Mouse (Mus musculus): ENCODE measurements around the gene Ccl7.

Ccl7 gene

DNA sequence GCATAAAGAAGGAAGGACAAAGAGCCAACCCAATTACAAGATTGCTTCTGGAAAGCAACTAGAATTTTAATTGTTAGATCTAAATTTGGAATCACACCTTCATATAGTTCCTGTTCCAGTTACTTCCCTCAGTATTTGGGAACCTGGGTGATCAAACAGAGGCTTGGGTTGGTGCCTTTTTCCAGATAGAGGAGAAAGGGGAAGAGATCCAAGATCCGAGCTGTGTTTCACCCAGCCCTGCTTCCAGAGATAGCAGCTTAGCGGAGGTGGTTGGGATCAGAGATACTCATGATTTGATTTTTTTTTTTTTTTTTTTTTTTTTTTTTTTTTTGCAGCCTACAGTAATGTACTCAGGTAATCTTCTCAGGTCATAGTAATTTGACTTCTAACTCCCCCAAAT, 9.7 kb upstream of the Ccl7 start:
- no peak for DNase-seq

DNA sequence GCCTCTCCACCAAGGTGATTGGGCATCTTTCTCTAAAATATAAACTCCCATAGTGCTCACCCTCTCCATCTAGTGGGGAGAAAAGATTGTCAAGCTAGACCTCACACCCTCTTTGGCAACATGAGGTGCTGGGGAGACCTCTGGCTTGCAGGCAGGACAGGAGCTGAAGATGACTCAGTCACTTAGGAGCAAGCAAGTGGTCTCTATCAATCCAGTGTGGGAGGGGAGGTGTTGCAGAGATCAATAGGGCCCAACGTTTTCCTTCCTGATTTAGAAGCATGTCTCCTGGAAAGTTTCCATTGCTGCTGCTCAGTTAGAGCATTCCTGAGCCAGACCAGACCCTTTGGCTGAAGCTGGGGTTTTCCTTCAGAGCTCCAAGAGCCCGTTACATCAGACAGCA, 7.0 kb upstream of the Ccl7 start, which contains the start of gene Gm17268:
Gene Gm17268 (minus strand): TSS at position 28 of the 400 bp plus-strand sequence.
- no peak for DNase-seq

DNA sequence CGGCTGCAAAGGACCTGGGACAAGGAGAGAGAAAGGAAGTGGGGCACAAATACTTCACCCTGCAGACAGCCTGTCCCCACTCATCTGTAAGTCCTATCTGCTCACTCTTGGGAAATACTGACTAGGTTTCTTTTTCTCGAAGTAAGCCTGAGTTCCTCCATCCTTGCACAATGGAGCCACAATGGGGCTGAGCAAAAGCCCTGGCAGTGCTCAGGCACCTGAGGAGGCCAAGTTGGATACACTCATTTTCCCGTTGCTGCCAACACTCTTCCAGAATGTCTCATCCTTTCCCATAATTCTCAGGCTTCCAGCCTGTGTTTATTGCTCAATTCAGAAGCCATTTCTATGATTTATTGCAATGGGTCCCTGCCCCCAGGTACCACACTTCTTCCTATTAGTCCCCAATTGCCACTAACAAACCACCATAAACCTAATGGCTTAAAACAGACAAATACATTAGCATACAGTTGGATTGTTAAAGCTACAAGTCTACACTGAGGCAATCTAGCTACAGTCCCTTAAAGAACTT, 6.3 kb upstream of the Ccl7 start:
- DNase-seq, result no peak

DNA sequence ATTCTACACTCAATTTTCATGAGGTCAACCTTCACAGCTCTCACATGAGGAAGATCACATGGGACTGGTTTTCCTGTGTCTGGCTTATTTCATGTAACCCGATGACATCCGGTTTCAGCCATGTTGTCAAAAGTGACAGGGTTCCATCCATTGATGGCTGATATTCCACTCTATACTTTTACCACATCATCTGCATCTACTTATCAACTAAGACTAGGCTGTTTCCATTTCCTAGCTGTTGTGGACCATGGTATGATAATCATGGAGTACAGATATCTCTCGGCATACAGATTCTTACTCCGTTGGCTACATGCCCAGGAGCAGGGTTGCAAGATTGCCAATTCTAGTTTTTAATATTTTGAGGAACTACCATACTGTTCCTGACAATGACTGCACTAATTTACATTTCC, 3.8 kb upstream of the Ccl7 start:
- DNase-seq, result no peak

DNA sequence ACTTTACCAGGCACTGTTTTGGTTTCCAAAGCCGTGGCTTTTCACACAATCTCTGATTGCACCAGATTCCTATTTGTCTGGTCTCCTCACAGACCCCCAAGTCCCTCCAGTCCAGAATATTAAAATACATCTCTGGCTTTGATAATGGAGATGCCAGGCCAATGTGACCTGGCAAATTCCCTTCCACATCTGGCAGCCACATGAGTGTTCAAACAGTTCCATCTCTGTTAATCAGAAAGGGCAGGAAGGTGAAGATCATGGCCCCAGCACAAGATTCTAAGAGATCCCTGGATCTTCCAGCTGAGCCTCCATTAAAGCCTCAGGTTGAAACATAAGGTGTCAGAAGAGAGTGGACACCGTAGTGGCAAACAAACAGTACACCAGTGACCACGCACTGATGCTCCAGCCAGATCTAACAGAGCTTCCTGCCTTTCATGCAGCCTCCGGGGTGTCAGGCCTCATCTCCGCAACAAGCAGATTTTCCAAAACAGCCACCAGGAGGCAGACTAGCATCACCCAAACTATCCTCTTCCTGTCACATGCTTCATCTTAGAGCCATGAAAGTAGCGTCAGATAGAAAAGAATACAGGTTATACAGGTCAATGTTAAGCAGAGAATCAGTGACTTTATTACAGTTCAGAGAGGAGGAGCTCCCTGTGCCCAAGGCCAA, 2.4 kb downstream of the Ccl7 start:
- peak in 1 of 2 experiments; percentile 33 for DNase-seq

DNA sequence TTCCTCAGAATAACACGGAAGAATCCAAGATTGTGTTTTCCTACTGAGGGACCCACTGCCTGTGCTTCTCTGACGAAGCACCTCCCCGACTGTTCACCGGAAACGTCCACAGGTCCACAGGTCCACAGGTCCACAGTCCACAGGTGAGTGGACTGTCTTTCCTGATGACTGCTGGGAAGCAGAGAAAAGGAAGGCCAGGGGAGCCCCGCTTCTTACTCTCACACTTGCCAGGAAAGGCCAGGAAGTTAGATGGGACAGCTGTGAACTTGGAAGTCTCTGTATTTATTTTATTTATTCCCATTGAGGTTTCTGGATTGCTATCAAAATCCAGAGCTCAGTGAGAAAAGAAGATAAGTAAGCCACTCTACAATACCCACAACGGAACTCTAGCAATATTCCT, 8.3 kb downstream of the Ccl7 start:
- DNase-seq, result no peak

DNA sequence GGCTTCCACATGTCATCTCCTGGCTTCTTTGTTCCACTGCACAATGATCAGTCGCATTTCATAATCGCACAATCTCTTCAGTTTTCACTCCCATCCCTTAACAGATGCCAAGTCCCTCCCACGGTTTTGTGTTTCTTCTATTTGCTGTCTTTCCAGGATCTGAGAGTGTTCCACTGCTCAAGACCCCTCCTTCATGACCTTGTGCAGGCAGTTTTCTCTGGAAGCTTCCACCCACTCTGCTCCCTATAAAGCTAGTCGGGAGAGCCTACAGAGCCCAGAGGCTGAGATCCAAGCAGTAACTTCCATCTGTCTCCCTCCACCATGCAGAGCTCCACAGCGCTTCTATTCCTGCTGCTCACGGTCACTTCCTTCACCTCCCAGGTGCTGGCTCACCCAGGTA, 12.1 kb downstream of the Ccl7 start, which contains the start of gene Ccl11:
Gene Ccl11 (plus strand): TSS at position 178 of the 400 bp plus-strand sequence.
- no peak for DNase-seq

DNA sequence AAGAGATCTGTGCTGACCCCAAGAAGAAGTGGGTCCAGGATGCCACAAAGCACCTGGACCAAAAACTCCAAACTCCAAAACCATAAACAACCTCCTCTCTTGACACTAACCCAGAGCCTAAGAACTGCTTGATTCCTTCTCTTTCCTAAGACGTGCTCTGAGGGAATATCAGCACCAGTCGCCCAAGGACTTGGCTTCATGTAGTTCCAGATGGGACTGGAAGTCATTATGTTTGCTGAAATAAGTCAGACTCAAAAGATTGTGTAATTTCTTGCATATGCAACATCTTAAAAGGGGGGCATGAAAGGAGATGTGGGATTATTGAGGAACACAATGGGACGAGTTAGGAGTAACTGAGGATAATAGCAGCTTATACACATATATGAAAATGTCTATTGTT, 16.7 kb downstream of the Ccl7 start:
- DNase-seq, result no peak

DNA sequence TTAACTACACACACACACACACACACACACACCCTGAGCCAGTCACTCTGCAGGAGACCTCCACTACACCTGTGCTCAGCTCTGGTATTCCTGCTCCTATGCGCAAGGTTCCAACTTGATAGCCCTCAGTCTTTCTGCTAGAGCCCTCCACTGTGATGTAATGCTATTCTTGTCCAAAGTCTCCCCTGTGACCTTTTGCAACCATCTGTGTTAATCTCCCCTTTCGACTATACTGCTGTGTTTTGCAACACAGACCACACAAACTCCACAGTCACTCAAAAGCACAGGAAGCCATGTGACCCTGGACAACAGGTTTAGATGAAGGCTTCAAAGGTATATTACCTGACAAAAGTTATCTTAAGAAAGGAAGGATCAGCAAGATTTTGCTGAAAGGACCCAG, 17.9 kb downstream of the Ccl7 start:
- no peak for DNase-seq

DNA sequence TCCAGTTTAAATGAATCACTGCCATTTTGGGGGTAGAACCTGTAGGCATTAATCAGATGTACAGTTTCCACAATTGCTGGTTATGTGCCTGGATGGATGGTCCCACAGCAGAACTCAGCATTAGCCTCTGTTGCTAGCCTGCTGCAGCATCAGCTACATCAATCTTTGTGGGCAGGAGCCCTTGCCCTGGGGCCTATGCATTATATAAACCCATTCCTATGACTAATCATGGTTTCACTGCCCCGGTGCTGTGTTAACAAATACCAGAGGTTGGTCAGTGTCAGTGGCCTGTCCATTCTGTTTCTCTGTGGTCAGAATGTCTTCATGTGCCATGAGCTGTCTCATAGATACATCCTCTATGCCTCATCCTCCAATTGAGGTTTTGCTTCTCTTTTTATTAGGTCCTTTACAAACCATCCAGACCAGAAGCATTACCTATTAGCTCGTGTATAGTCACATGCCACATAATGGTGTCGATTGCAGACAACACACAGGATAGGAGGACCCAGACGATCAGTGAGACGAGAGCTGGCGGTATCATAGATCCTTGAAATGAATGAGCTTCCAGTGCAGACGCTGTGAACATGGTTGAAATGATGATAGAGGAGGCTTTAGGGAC, 21.6 kb downstream of the Ccl7 start:
- DNase-seq, result no peak

DNA sequence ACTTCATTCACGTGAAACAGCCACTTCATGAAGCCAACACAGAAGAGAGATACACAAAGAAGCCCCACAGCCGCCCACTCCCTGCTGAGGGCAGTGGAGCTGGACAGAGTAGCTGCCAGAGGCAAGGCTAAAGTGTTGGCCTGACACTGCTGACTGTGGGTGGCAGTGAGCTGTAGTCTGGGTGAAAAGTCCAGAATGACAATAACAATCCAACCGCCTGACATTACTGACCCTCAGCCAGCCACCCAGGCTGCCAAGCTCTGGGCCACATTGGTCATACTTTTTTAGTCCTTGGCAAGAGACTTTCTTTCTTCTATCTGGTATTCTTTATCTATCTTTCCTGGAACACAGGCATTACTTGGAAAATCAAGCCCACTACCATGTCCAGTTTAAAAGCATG, 25.6 kb downstream of the Ccl7 start:
- DNase-seq, result no peak

DNA sequence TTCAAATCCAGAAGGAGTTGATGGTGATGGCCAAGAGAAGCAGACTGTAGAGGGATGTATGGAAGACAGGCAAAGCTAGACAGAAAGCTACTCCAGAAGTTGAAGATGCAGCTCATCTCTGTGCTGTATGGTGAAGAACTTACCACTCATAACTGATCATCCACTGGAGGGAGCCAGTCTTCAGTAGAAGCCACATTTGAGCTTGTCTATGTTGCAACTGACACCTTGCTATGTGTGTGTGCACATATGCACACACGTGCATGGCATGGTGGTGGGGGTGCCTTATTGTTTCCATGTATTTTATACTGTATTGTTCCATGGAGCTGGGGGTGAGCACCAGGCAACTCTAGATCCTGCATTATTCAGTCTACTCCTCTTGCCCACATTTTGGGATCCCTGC, 26.9 kb downstream of the Ccl7 start:
- no peak for DNase-seq

DNA sequence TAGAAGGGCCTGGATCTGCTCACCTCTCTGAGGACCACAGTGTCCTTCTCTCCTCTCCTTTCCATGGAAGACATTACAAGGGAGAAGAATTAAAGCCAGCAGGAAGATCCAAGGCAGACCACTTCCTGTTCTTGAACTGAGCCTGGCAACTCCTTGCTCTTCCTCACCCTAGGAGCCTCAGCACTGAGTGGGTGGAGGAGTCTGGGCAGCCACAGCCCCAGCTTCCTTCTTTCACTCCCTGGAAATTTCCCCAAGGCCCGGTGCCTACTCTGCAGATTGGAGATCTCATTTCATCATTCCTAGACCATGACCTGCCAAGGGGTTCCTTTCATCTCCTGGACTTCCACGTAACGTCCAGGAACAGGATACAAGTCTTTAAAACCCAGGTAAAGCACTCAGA, 27.5 kb downstream of the Ccl7 start:
- DNase-seq, result no peak

DNA sequence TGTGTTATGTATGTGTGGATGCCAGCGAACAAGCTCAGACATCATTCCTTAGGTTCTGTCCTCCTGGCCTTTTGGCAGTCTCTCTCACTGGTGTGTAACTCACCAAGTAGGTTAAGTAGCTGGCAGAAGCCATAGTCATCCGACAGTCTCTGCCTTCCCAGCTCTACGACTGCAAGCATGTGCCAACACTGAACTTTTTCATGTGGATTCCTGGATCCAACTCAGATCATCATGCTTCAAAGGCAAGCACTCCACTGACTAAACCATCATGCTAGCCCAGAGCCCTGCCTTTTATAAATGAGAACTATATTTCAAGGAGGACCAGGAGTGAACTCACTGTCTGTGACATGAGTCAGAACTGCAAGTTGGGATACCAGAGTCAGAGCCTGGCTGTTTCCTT, 28.2 kb downstream of the Ccl7 start:
- DNase-seq, result no peak

DNA sequence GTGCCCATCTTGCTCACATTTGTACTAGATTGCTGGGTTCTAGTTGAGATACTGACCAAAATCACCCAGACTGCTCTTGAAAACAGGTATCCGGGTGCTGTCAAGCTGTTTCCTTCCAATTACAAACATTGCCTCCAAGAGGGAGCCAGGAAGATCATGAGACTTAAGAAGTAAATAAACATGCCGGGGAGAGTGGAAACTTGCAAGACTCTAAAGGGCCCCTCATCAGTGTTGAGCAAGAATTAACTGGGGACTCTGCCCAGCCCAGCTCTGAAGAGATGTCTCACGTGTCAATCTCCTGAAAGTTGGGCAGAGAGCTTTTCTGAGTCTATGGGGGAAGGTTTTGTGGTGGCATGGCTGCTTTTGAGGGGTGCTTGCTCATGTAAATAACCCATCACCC, 31.5 kb downstream of the Ccl7 start:
- DNase-seq, result no peak

DNA sequence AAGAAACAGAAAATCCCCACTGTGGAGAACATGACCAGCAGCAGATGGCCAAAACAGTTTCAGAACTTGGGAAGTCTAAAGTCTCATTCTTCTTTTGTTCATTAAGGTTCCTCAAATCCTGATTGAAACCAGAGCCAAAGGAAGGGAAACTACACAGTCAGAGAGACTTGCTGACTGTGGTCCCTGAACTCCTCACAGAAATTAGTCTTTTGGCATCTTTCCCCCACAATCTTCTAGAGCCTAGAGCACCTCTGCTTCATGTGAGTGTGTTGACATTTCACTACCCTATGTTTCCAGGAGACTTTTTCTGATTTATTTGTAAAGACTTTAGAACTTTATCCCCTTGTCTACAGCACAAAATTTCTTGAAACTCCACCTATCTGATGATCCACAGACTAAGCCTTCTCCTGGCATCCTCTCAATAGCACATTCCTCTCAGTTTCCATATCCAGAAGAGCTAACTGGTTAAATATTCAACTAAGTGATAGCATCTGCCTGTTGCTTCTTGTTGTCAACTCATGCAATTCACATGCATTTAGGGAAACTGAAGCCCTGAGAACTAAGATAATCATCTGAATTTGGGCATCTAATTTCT, 32.7 kb downstream of the Ccl7 start:
- no peak for DNase-seq

DNA sequence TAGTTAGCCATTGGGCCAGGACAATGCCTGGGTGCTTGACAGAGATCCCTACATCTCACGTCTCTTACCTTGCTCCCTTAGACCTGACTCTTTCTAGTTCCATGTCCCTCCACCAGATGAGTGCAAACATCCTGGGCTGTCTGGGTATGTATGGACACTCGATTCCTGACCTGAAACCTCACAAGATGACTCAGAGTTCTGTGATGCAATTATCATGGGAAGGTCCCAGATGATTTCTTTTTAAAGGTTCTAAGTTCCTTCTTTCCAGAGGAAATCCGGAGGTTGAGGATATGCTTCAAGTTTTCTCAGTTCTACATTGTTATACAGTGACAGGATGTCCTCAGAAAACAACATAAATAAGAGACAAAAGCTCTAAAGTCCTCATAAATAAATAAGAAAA, 35.4 kb downstream of the Ccl7 start:
- no peak for DNase-seq

DNA sequence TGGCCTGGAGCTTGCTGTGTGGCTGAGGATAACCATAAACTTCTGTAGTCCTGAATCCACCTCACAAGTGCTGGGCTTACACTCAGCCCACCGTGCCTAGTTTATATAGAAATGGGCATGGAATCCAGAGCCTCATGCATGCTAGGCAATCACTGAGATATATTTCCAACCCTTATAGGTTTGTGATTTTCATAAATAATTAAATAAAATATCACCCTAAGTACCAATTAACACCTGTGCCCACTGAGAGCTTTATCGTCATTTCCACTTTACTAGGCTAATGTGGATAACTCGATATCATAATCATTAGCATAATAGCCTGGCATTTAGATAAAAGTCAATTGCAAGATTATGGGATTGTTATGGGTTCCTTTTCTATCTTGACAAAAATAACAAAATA, 38.8 kb downstream of the Ccl7 start:
- DNase-seq, result no peak
